Mouse (Mus musculus) kidney, embryonic 14.5 days (tissue): ENCODE results near the gene Ypel3. TPM values are rescaled to one million over a fixed set of nuclear protein-coding genes. Genes with fewer than 3 reads are reported as not detected.

Experiments
- ATAC-seq: fragments of 200-750 bp; cut with Nextera tagmentation; 2 replicates; pipeline ENCODE4 v1.8.0; 2017; ENCODE audit warnings: moderate number of reproducible peaks, mild to moderate bottlenecking, moderate TSS enrichment, moderate library complexity; ENCODE audit not compliant: low FRiP score, low TSS enrichment
- H3K27ac ChIP-seq: fragments of 300-500 bp; sonication (generic); 2 replicates; pipeline ENCODE4 v1.5.1; 2014; ENCODE audit warnings: low read depth, mild to moderate bottlenecking, low read length, moderate library complexity, mixed read lengths
- H3K27me3 ChIP-seq: fragments of 300-500 bp; sonication (generic); 2 replicates; pipeline ENCODE4 v1.6.1; 2014; ENCODE audit warnings: mild to moderate bottlenecking, low read length; ENCODE audit not compliant: control insufficient read depth, insufficient read depth
- H3K36me3 ChIP-seq: fragments of 300-500 bp; sonication (generic); 2 replicates; pipeline ENCODE4 v1.6.1; 2014; ENCODE audit warnings: low read length, mixed read lengths; ENCODE audit not compliant: control insufficient read depth, insufficient read depth
- H3K4me1 ChIP-seq: fragments of 300-500 bp; sonication (generic); 2 replicates; pipeline ENCODE4 v1.6.1; 2014; ENCODE audit warnings: low read length, mixed read lengths; ENCODE audit not compliant: control insufficient read depth, insufficient read depth
- H3K4me2 ChIP-seq: fragments of 300-500 bp; sonication (generic); replicated peaks from 2 replicates; pipeline ENCODE4 v1.6.1; 2014; ENCODE audit warnings: low read depth, mild to moderate bottlenecking, low read length
- H3K4me3 ChIP-seq: fragments of 300-500 bp; sonication (generic); 2 replicates; pipeline ENCODE4 v1.5.1; 2014; ENCODE audit warnings: mild to moderate bottlenecking, low read length
- H3K9ac ChIP-seq: fragments of 300-500 bp; sonication (generic); 2 replicates; pipeline ENCODE4 v1.6.1; 2014; ENCODE audit warnings: low read depth, mild to moderate bottlenecking, low read length, moderate library complexity
- H3K9me3 ChIP-seq: fragments of 300-500 bp; sonication (generic); 2 replicates; pipeline ENCODE4 v1.6.1; 2016; ENCODE audit warnings: low read length; ENCODE audit not compliant: control insufficient read depth
- WGBS: fragments of 180-500 bp; shearing (Covaris S2); extraction: QIAGEN DNeasy Blood & Tissue Kit; methylation state at CpG from one replicate; pipeline ENCODE4 v1.1.7; 2014; 5-methylcytosine and 5-hydroxymethylcytosine counted together
- polyA plus RNA-seq: library from polyadenylated mRNA; unstranded; fragments of >200 nt; fragmentation: Nextera tagmentation; extraction: Ambion mirVana; gene quantifications from 2 replicates; pipeline ENCODE4 v1.2.1, GENCODE M21; 2014

Ypel3 gene
- polyA plus RNA-seq, 1 experiment from 2014 or later = 87.5 TPM

GRCm38 (mm10) chr7:126746798-126747197 is 30.0 kb upstream of the Ypel3 start:
- H3K9me3 ChIP-seq = no peaks in the 10 kb centered on the region
- 28% methylated on average over 6 of the region's 6 CpGs for WGBS
- no peak for ATAC-seq
- H3K27me3 ChIP-seq = no peaks in the 10 kb centered on the region
- H3K4me3 ChIP-seq = no peak overlapping the region
- H3K4me2 ChIP-seq = no peak overlapping the region
- H3K4me1 ChIP-seq = no peaks in the 10 kb centered on the region
- H3K36me3 ChIP-seq = no peaks in the 10 kb centered on the region
- H3K9ac ChIP-seq = no peak overlapping the region
- no peak overlapping the region for H3K27ac ChIP-seq

- Histone ChIP-seq H3K36me3 (no peaks in the 10 kb centered on the region), H3K27me3 (no peaks in the 10 kb centered on the region), H3K9ac (no peak overlapping the region), H3K4me3 (no peak overlapping the region), H3K4me1 (no peaks in the 10 kb centered on the region), H3K9me3 (0 out of 2 replicates have a peak, but pooled peaks cover 3% of the 10 kb centered on the region), H3K27ac (no peak overlapping the region), H3K4me2 (no peak overlapping the region)
- no peak for ATAC-seq
- WGBS = 72% methylated on average over 7 of the region's 7 CpGs
These were observed 27.9 kb upstream of the Ypel3 start for GRCm38 (mm10) chr7:126748824-126749223.

GRCm38 (mm10) chr7:126749582-126750343 is 27.0 kb upstream of the Ypel3 start:
- 96% methylated on average over 17 of the region's 17 CpGs for WGBS
- H3K36me3 ChIP-seq = no peaks in the 10 kb centered on the region
- no peak overlapping the region for H3K4me2 ChIP-seq
- H3K27ac ChIP-seq = no peak overlapping the region
- H3K4me3 ChIP-seq = no peak overlapping the region
- ATAC-seq = no peak
- H3K4me1 ChIP-seq = 0 out of 2 replicates have a peak, but pooled peaks cover 3% of the 10 kb centered on the region
- 0 out of 2 replicates have a peak, but pooled peaks cover 3% of the 10 kb centered on the region for H3K9me3 ChIP-seq
- H3K27me3 ChIP-seq = no peaks in the 10 kb centered on the region
- H3K9ac ChIP-seq = no peak overlapping the region

- 0 out of 2 replicates have a peak, but pooled peaks cover 3% of the 10 kb centered on the region for H3K9me3 ChIP-seq
- ATAC-seq = peak; percentile 61
- 0 out of 2 replicates have a peak, but pooled peaks cover 8% of the 10 kb centered on the region for H3K4me1 ChIP-seq
- no peak overlapping the region for H3K27ac ChIP-seq
- no peak overlapping the region for H3K4me3 ChIP-seq
- H3K9ac ChIP-seq = peak overlapping the region; percentile 28; the same call in 1 of the 2 replicates
- H3K27me3 ChIP-seq = no peaks in the 10 kb centered on the region
- no peak overlapping the region; the same call in 1 of the 2 replicates for H3K4me2 ChIP-seq
- H3K36me3 ChIP-seq = no peaks in the 10 kb centered on the region
- 1% methylated on average over 9 of the region's 9 CpGs for WGBS
These were observed 21.9 kb upstream of the Ypel3 start for GRCm38 (mm10) chr7:126754866-126755265.

- H3K4me2 ChIP-seq = no peak overlapping the region
These were observed 18.2 kb upstream of the Ypel3 start for GRCm38 (mm10) chr7:126758539-126758938.

GRCm38 (mm10) chr7:126759050-126759671 is 17.6 kb upstream of the Ypel3 start, which contains the start of gene Mapk3:
Gene Mapk3 (plus strand): TSS chr7:126759601.
- Histone ChIP-seq H3K36me3 (peaks cover 28% of the 10 kb centered on the region), H3K27me3 (no peaks in the 10 kb centered on the region), H3K9me3 (no peaks in the 10 kb centered on the region), H3K4me1 (peaks cover 24% of the 10 kb centered on the region; the same call in 1 of the 2 replicates), H3K4me3 (peak within 1 kb of the TSS; percentile 82), H3K4me2 (peak within 1 kb of the TSS; percentile 71), H3K27ac (peak within 1 kb of the TSS; percentile 95), H3K9ac (peak within 1 kb of the TSS; percentile 86)
- 1% methylated on average over 27 of the region's 38 CpGs for WGBS
- peak; percentile 63 for ATAC-seq

More at GRCm38 (mm10) chr7:126758539-126758938, 18.2 kb upstream of the Ypel3 start:
- no peaks in the 10 kb centered on the region for H3K9me3 ChIP-seq
- WGBS = 65% methylated on average over 7 of the region's 7 CpGs
- peaks cover 22% of the 10 kb centered on the region for H3K36me3 ChIP-seq
- H3K27ac ChIP-seq = no peak overlapping the region
- H3K9ac ChIP-seq = no peak overlapping the region
- no peak for ATAC-seq
- no peak overlapping the region for H3K4me3 ChIP-seq
- no peaks in the 10 kb centered on the region for H3K27me3 ChIP-seq
- peaks cover 24% of the 10 kb centered on the region; the same call in 1 of the 2 replicates for H3K4me1 ChIP-seq

GRCm38 (mm10) chr7:126759672-126760390 is 16.9 kb upstream of the Ypel3 start:
- under 1% methylated on average over 22 of the region's 24 CpGs for WGBS
- peak overlapping the region; percentile 82 for H3K4me3 ChIP-seq
- peak; percentile 58 for ATAC-seq
- peaks cover 21% of the 10 kb centered on the region; the same call in 1 of the 2 replicates for H3K4me1 ChIP-seq
- H3K4me2 ChIP-seq = peak overlapping the region; percentile 71
- peak overlapping the region; percentile 95 for H3K27ac ChIP-seq
- peak overlapping the region; percentile 86 for H3K9ac ChIP-seq
- H3K36me3 ChIP-seq = peaks cover 35% of the 10 kb centered on the region
- no peaks in the 10 kb centered on the region for H3K27me3 ChIP-seq
- no peaks in the 10 kb centered on the region for H3K9me3 ChIP-seq

- Histone ChIP-seq H3K36me3 (peaks cover 41% of the 10 kb centered on the region), H3K4me2 (peak overlapping the region; percentile 71), H3K9ac (peak overlapping the region; percentile 86), H3K27me3 (no peaks in the 10 kb centered on the region), H3K27ac (peak overlapping the region; percentile 95), H3K4me1 (peaks cover 16% of the 10 kb centered on the region; the same call in 1 of the 2 replicates), H3K9me3 (no peaks in the 10 kb centered on the region), H3K4me3 (peak overlapping the region; percentile 82)
- 15% methylated on average over 3 of the region's 3 CpGs for whole genome bisulfite sequencing
- peak; percentile 56 for ATAC-seq
These were observed 16.4 kb upstream of the Ypel3 start for GRCm38 (mm10) chr7:126760391-126760802.
